Mouse (Mus musculus): ENCODE measurements at regions not wholly inside any gene's neighbourhood (a gene's known extent, or its start where the extent isn't known, plus 50 kb on each side); places are given as distances from the start of the nearest gene placed in this dataset.

GRCm38 (mm10) chr12:39709850-39710249, 328.0 kb downstream of the Arl4a start:
- no peak for TF ChIP-seq CTCF (IDR thresholded peaks at IDR 0.05)
- intact Hi-C loops (cut with DNase I): no loop called here
- DNase-seq (ENCODE audit: extremely low spot score in 1 of 2, low spot score in 2 of 2): peak in 1 of 2 experiments; percentile 11
- no peak overlapping the region; the same call in 1 of the 2 replicates for H3K27ac ChIP-seq
- no peak overlapping the region for H3K4me3 ChIP-seq

DNA sequence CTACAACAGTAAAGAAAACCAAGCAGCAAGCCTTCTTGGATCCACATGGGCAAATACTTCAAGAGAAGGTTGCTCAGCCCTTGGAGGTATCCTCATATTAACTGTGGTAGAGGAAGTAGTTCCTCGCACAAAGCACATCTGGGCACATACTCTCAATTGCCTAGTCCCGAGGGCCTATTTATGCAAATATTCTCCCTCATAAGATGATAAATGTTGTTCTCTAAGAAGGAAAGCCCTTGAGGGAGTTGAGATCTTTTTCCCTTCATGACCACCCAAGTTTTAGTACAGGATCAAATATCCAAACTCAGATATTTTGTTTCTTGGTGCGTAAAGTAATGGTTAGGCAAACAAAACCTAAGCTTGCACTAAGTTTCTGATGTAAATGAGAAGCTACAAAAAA, 340.6 kb downstream of the Arl4a start:
- Histone ChIP-seq H3K4me3 (no peak overlapping the region), H3K27ac (no peak overlapping the region)
- no peak for TF ChIP-seq CTCF (IDR thresholded peaks at IDR 0.05)
- no peak for DNase-seq (ENCODE audit: extremely low spot score in 1 of 2, low spot score in 2 of 2)
- intact Hi-C loops (cut with DNase I): no loop called here

DNA sequence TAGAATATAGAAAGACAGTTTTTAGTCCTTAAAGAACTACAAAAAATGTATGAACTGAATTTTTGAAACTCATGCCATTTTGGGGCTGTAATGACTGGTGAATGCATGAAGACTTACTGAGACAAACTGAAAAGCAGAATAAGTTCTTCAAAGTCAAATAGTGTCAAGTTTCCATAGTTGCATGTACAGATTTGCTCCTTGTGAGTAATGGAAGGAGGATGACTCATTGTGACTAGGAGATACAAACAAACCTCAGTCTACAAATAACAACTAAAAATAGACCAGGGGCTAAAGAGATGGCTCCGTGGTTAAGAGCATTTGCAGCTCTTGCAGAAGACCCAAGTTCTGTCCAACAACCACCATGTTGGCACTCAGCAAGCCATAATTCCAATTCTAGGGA, 342.5 kb downstream of the Arl4a start:
- no peak for TF ChIP-seq CTCF (IDR thresholded peaks at IDR 0.05)
- no peak overlapping the region for H3K4me3 ChIP-seq
- DNase-seq (ENCODE audit: extremely low spot score in 1 of 2, low spot score in 2 of 2): no peak
- H3K27ac ChIP-seq: no peak overlapping the region
- intact Hi-C loops (cut with DNase I): no loop called here

DNA sequence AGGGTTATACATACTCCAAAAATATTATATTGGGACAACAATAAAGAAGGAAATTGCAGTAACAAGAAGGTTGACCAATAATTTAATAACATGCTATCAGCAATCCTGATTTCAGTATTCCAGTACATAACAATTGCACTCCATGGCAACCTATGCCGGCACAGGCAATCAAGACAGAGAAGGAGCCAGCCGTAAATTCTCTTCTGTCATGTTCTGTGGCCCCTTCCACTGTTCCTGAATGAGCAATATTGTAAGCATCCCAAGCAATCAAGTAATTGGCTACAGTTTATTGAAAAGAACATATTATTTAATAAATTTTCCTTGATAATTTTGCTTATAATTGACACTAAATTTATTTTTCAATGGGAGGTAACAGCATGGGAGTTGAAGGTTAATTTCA, 345.8 kb downstream of the Arl4a start:
- TF ChIP-seq CTCF (IDR thresholded peaks at IDR 0.05): no peak
- no peak overlapping the region for H3K4me3 ChIP-seq
- no peak for DNase-seq (ENCODE audit: extremely low spot score in 1 of 2, low spot score in 2 of 2)
- intact Hi-C loops (cut with DNase I): no loop called here
- H3K27ac ChIP-seq: no peak overlapping the region

GRCm38 (mm10) chr12:39685399-39685798, 352.4 kb downstream of the Arl4a start:
- DNase-seq (ENCODE audit: extremely low spot score in 1 of 2, low spot score in 2 of 2): no peak

DNA sequence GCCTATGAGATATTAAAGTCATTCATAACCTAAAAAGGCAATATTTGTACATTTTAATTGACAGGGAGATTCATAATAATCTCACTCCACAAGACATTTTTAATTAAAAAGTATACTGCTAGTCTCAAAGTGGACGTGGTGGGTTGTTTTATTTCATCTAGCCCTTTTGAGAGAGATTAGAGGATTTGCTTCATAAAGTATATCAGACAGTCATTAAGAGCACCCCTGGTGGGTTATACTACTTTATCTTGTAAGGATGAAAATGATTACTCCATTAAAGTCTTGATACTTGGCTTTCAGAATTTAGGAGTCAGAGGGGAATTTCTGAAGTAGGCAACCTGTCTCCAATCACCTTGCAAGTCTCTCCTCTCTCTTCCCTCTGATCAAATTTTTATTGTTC, 355.7 kb downstream of the Arl4a start:
- TF ChIP-seq CTCF (IDR thresholded peaks at IDR 0.05): no peak
- Histone ChIP-seq H3K4me3 (no peak overlapping the region), H3K27ac (no peak overlapping the region)
- DNase-seq (ENCODE audit: extremely low spot score in 1 of 2, low spot score in 2 of 2): no peak
- intact Hi-C loops (cut with DNase I): no loop called here

More at GRCm38 (mm10) chr12:39685399-39685798, 352.4 kb downstream of the Arl4a start:
- intact Hi-C loops (cut with DNase I): no loop called here
- Histone ChIP-seq H3K4me3 (no peak overlapping the region), H3K27ac (no peak overlapping the region)
- no peak for TF ChIP-seq CTCF (IDR thresholded peaks at IDR 0.05)

GRCm38 (mm10) chr12:39675608-39676007, 362.2 kb downstream of the Arl4a start:
- no peak for TF ChIP-seq CTCF (IDR thresholded peaks at IDR 0.05)
- no peak for DNase-seq (ENCODE audit: extremely low spot score in 1 of 2, low spot score in 2 of 2)
- Histone ChIP-seq H3K27ac (no peak overlapping the region), H3K4me3 (no peak overlapping the region)
- intact Hi-C loops (cut with DNase I): no loop called here

GRCm38 (mm10) chr12:39667701-39668100, 370.1 kb downstream of the Arl4a start:
- intact Hi-C loops (cut with DNase I): loop anchor here (5.0 kb wide), 1 partner anchor 500 kb away; no protein-coding TSS in a partner anchor
- Histone ChIP-seq H3K27ac (no peak overlapping the region), H3K4me3 (no peak overlapping the region)
- no peak for TF ChIP-seq CTCF (IDR thresholded peaks at IDR 0.05)
- DNase-seq (ENCODE audit: extremely low spot score in 1 of 2, low spot score in 2 of 2): no peak

DNA sequence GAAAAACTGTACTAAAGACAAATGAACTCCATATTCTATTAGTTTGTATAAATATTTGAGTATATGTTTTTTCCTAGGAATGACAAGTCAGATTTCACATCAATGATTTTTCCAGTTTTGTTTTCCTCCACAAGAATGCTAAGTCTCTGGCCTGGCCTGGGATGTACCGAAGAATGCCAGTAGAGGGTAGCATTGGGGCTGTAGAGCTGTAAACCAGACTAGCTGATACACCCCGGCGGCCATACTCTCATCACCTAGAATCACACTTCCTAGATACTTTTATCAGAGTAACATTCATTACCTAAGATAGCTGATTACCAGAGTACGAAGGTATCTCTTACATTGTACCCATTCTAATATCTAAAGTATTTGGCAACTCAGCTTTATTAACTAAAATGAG, 372.4 kb downstream of the Arl4a start:
- TF ChIP-seq CTCF (IDR thresholded peaks at IDR 0.05): peak; percentile 77
- H3K4me3 ChIP-seq: no peak overlapping the region
- intact Hi-C loops (cut with DNase I): loop anchor here (1.0 to 5.0 kb wide), 3 partner anchors 155 to 502 kb away; no protein-coding TSS in a partner anchor
- no peak overlapping the region for H3K27ac ChIP-seq
- DNase-seq (ENCODE audit: extremely low spot score in 1 of 2, low spot score in 2 of 2): peak; percentile 49 to 67

GRCm38 (mm10) chr12:39660420-39660819, 377.4 kb downstream of the Arl4a start:
- intact Hi-C loops (cut with DNase I): no loop called here
- no peak for TF ChIP-seq CTCF (IDR thresholded peaks at IDR 0.05)
- Histone ChIP-seq H3K27ac (no peak overlapping the region), H3K4me3 (no peak overlapping the region)
- no peak for DNase-seq (ENCODE audit: extremely low spot score in 1 of 2, low spot score in 2 of 2)

DNA sequence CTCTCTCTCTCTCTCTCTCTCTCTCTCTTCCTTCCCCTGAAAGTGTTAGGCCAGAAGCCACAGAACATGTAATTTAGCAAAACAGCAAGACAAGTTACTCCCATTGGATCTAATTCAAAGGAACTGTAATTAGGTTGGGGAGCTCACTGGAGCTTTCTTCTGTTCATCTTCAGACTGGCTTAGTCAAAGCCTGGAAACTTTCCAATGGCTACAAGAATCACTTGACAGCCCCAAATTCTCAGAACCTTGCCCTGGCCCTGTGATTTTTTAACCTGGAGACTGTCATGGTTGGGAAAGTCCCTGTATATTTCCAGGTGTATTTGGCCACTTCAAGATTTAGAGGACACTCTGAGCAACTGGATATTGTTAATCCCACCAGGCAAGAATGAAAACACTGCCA, 381.2 kb downstream of the Arl4a start:
- DNase-seq (ENCODE audit: extremely low spot score in 1 of 2, low spot score in 2 of 2): no peak
- intact Hi-C loops (cut with DNase I): no loop called here
- TF ChIP-seq CTCF (IDR thresholded peaks at IDR 0.05): no peak

GRCm38 (mm10) chr12:39648952-39649351, 388.9 kb downstream of the Arl4a start:
- no peak for TF ChIP-seq CTCF (IDR thresholded peaks at IDR 0.05)
- H3K27ac ChIP-seq: no peak overlapping the region
- intact Hi-C loops (cut with DNase I): no loop called here
- no peak for DNase-seq (ENCODE audit: extremely low spot score in 1 of 2, low spot score in 2 of 2)
- no peak overlapping the region for H3K4me3 ChIP-seq

More for the DNA sequence above, 381.2 kb downstream of the Arl4a start:
- Histone ChIP-seq H3K4me3 (no peak overlapping the region), H3K27ac (no peak overlapping the region)

GRCm38 (mm10) chr12:39646556-39646955, 391.3 kb downstream of the Arl4a start:
- intact Hi-C loops (cut with DNase I): no loop called here
- no peak for TF ChIP-seq CTCF (IDR thresholded peaks at IDR 0.05)
- DNase-seq (ENCODE audit: extremely low spot score in 1 of 2, low spot score in 2 of 2): no peak
- Histone ChIP-seq H3K4me3 (no peak overlapping the region), H3K27ac (no peak overlapping the region)

Data from left cerebral cortex, adult 2 months (tissue).